Mouse (Mus musculus) monocyte, adult 59 days (primary cell): ENCODE data around the gene Zmynd8. TPM values are rescaled to one million over a fixed set of nuclear protein-coding genes. Genes with fewer than 3 reads are reported as not detected.

Source experiments
- total RNA-seq, 2 experiments: library from RNA; stranded (reverse); gene quantifications; one replicate each; pipeline ENCODE4 v1.2.4; 2023

Zmynd8 gene
- total RNA-seq: 10 to 100 TPM; 86.3 to 96.8 TPM

GRCm38 (mm10) chr2:165898202-165899194 is at the start of gene Zmynd8:
Gene Zmynd8 (minus strand): TSS chr2:165899016.

Other genes with a start within 250 kb of the Zmynd8 start
- gene Ncoa3, start 93.6 kb upstream of the Zmynd8 start, total RNA-seq: 100 to 1,000 TPM; 172 to 180 TPM